Mouse (Mus musculus) kidney, adult 8-10 months (tissue): ENCODE results near the gene Smarca4.
"Not testable (repeated sequence)": the region's sequence is repeated elsewhere in the genome, so short reads cannot be mapped to it uniquely, and the experiment has no call there.

Source experiments
- DNase-seq, 2 experiments: peaks; one replicate each; pipeline ENCODE4 v3.0.0; 2022

The Smarca4 gene

GRCm38 (mm10) chr9:21615617-21616231, at the start of gene Smarca4:
Gene Smarca4, plus strand, starts transcription at chr9:21616169.
- DNase-seq: peak; percentile 99 to 100

- no peak for DNase-seq
These were observed 49.4 kb upstream of the Smarca4 start for GRCm38 (mm10) chr9:21566538-21566937.

GRCm38 (mm10) chr9:21567051-21567450, 48.9 kb upstream of the Smarca4 start:
- no peak for DNase-seq

- DNase-seq: no peak
These were observed 47.2 kb upstream of the Smarca4 start for GRCm38 (mm10) chr9:21568657-21569255.

GRCm38 (mm10) chr9:21574012-21574801, 41.8 kb upstream of the Smarca4 start:
- no peak for DNase-seq

GRCm38 (mm10) chr9:21575253-21575652, 40.7 kb upstream of the Smarca4 start:
- DNase-seq: no peak

- DNase-seq: no peak
These were observed 39.7 kb upstream of the Smarca4 start for GRCm38 (mm10) chr9:21576286-21576685.

- DNase-seq: no peak
These were observed 37.7 kb upstream of the Smarca4 start for GRCm38 (mm10) chr9:21578226-21578625.

- no peak for DNase-seq
These were observed 30.6 kb upstream of the Smarca4 start for GRCm38 (mm10) chr9:21585401-21585800.

- no peak for DNase-seq
These were observed 28.2 kb upstream of the Smarca4 start for GRCm38 (mm10) chr9:21587678-21588349.

- DNase-seq: no peak
These were observed 27.6 kb upstream of the Smarca4 start for GRCm38 (mm10) chr9:21588350-21588749.

- no peak for DNase-seq
These were observed 26.4 kb upstream of the Smarca4 start for GRCm38 (mm10) chr9:21589538-21589937.

- no peak for DNase-seq
These were observed 24.7 kb upstream of the Smarca4 start for GRCm38 (mm10) chr9:21591127-21591830.

GRCm38 (mm10) chr9:21591831-21592702, 23.9 kb upstream of the Smarca4 start:
- no peak for DNase-seq

GRCm38 (mm10) chr9:21592703-21593121, 23.3 kb upstream of the Smarca4 start, which contains the start of the genes Timm29 and Yipf2:
Gene Timm29, plus strand, starts transcription at chr9:21592722.
Gene Yipf2, minus strand, starts transcription at chr9:21592828.
- peak; percentile 92 to 94 for DNase-seq

GRCm38 (mm10) chr9:21593122-21593721, 22.7 kb upstream of the Smarca4 start:
- DNase-seq: peak; percentile 34 to 44

- not testable (repeated sequence) for DNase-seq
These were observed 21.6 kb upstream of the Smarca4 start for GRCm38 (mm10) chr9:21594350-21594749.

GRCm38 (mm10) chr9:21594838-21595237, 21.1 kb upstream of the Smarca4 start:
- DNase-seq: no peak

GRCm38 (mm10) chr9:21598198-21598597, 17.8 kb upstream of the Smarca4 start:
- peak in 1 of 2 experiments; percentile 23 for DNase-seq

- no peak for DNase-seq
These were observed 15.8 kb upstream of the Smarca4 start for GRCm38 (mm10) chr9:21600186-21600585.

- no peak for DNase-seq
These were observed 14.9 kb upstream of the Smarca4 start for GRCm38 (mm10) chr9:21601073-21601472.
